Mouse (Mus musculus) cerebellum, adult 8-10 months (tissue): ENCODE data around the gene Sf3b6.

Experiments
- DNase-seq: peaks from one replicate; pipeline ENCODE4 v3.0.0; 2022

Sf3b6 gene

DNA sequence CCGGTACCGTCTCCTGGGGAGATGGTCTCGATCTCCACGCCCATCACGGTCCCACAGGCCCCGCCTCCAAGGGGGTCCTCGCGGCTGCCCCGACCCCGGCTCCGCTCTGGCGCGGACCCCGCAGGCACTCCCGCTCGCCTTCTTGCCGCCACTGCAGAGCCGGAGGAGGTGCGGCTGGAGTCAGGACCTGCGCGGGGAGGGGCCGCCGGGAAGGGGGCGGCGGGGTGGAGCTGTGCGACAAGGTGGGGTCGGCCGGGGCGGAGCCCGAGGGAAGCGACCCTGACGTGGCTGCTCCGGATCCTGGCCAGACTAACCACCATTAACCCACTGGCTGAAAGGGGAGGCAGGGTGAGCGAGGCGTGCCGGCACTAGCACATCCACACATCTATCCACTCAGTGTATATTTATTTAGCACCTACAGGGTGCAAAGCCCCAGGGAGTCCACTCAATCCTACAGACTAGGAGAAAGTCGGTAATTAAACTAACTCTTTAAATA, 24.1 kb downstream of the Sf3b6 start, which contains the start of gene Fkbp1b:
TSS of gene Fkbp1b (minus strand) at position 200 of the 496 bp plus-strand sequence.
- peak; percentile 61 for DNase-seq

DNA sequence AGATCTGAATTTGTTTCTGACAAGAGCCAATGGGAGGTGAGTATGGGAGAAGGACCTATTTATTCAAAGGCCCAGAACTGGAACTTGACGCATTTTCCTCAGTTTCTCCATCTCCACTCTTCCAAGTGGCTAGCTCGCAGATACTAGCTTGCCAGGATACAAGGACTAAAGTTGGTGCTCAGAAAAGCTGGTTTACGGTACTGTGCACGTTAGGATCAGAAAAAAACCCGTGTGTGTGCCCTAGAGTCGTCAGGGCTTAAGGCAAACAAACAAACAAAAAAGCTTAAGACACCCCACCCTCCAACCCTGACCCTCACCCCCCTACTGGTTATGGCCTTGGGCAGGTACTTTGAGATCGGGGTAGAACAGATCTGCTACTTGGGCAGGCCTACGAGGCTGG, 25.1 kb downstream of the Sf3b6 start:
- DNase-seq: peak; percentile 15

DNA sequence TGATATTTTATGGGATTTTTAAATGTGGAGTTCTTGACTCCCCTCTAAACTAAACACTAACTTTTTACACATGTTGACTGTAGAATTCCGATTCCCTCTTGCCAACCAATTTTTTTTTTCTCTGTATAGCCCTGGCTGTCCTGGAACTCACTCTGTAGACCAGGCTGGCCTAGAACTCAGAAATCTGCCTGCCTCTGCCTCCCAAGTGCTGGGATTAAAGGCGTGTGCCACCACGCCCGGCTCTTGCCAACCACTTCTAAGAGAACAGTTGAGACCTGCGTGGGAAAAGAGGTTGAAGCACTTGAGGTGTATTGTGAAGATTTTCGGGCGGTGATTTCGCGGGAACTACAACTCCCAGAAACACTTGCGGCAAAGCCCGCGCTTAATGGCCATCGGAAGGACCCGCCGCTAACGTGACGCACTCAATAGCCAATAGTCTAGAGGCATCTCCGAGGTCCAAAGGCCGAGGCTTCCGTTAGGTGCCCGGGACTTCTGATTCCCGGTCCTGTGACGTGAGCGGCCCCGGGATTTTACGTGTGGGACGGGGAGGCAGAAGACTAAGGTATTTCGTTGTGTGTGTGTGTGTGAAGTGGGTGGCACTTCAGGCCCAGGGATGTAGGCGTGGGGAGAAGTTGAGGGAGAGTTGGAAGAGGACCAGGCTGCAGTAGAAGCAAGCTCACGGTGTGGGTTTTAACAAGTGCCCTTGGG, 25.7 kb downstream of the Sf3b6 start, which contains the start of gene Wdcp:
TSS of gene Wdcp (plus strand) at position 414 of the 708 bp plus-strand sequence.
- peak; percentile 88 for DNase-seq

DNA sequence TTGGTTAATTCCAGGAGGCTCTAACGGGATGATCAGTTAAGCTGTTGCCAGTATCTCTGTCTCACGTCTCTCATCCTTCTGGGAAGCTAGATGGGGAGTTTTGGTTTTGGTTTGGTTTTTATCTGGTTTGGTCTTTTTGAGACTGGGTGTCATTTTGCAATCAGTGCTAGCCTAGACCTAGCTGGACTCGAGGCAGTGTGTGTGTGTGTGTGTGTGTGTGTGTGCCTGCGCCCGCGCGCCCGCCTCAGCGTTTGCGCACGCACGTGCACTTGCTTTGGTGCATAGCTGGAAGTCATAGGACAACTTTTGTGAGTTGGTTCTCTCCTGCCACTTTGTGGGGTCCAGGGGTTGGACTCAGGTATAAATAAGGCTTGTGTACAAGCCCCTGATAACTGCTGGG, 26.4 kb downstream of the Sf3b6 start:
- peak; percentile 31 for DNase-seq

DNA sequence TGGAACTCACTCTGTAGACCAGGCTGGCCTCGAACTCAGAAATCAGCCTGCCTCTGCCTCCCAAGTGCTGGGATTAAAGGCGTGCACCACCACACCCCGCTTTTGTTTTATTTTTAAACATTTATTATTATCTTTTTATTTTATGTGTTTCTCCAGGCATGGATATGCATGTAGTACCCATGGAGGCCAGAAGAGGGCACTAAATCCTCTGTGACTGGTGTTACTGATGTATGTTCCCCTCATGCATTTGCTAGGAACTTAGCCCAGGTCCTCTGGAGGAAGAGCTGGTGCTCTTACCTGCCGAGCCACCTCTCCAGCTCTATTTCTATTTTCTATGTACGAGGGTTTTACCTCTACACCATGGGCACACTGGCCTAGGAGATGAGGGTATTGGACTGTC, 38.8 kb downstream of the Sf3b6 start:
- DNase-seq: no peak

DNA sequence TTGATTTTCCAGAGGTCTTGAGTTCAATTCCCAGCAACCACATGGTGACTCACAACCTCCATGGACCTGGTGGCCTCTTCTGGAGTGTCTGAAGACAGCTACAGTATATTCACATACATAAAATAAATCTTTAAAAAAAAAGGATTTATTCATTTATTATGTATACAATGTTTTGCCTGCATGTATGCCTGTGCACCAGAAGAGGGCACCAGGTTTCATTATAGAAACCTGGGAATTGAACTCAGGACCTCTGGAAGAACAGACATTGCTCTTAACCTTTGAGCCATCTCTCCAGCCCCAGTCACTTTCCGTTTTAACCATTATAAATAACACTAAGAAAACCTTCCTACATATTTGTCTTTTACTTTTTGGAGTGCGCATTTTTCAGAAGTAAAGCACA, 39.5 kb downstream of the Sf3b6 start:
- DNase-seq: no peak

DNA sequence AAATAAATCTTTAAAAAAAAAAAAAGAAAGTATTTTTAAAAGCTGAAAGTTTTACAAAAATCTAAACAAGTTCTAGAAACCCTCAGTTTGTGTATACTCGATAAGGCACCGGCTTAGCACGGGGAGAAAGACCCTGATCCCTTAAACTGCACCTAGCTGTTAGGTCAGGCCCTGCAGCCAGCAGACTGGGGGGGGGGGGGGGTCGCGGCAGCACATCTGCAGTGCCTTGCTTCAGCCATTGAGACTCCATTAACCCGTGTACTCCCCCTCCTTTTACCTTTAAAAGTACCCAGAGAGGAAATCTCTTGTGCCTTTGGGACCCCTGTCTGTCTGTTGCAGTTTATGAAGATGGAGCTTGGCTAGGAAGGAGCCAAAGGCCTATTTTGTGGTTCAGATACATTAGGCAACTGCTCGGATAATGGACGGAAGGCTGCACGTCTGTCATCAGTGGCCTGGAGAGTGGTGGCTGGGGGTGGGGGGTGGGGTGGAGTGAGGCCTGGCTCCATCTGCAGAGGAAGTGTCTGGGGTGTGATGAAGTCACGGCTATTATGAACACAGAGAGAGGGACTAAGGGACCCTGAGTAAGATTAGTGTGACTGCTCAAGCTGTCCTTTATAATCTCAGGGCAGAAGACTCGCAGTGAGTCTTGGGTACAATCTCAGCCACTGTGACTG, 42.0 kb downstream of the Sf3b6 start:
- DNase-seq: no peak

DNA sequence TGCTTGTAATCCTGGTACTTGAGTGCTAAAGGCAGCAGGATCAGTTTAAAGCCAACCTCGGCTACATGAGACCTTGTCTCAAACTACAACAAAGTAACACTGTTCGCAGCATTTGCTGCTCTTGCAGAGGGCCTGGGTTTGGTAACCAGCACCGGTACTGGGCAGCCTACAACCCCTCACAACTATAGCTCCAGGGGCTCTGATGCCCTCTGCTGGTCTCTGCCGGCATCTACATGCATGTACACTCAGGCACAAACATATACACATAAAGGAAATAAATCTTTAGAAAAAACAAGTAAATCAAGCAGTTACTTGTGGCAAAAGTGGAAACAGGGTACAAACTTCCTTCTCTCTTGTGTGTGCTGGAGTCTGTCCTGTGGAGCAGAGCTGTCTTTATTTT, 45.3 kb downstream of the Sf3b6 start:
- DNase-seq: no peak

DNA sequence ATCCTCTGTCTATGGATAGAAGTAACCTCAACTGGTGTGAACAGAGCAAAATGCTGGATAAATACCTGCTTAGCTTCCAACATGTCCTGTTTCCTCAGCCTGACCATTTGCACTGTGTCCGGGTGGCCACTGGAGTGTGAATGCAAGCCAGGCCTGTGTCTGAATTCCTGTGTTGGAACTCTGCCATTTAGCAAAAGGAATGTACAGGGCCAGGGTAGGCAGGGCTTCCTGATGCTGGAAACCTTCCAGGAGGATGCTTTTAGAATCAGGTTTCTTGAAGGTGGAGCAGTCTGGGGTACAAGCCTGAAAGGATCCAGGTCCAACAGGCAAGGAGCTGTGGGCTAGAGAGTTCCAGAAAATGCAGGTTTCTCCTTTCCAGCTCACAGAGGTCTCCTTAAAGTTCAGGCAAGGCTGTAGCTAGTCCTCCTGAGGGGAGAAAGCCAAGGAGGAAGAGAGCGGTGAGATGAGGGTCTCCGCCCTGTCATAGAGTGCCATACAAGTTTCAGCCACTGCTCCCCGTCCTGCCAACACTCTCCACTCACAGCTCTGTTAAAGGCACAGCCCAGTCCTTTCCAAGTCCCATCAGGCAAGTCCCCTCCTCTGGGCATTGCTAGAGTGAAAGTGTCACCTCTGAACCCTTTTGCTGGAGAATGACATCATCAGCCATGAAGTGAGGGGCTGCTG, 46.5 kb downstream of the Sf3b6 start:
- DNase-seq: peak; percentile 15

DNA sequence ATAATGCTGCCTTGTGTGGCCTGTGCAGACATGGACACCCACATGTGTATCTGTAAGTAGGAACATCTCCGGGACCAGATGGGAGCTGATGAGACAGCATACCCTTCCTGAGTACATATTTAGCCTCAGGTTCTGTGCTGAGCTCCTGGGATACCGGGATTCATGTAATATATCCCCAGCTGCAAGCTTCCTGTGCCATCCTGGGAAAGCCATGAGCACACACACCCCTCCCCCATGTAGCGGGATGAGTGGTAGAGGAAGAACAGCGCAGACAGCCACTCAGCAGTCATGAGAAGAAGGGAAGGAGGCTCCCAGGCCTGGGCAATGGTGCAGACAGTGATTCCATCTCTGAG, 47.0 kb downstream of the Sf3b6 start:
- DNase-seq: no peak

DNA sequence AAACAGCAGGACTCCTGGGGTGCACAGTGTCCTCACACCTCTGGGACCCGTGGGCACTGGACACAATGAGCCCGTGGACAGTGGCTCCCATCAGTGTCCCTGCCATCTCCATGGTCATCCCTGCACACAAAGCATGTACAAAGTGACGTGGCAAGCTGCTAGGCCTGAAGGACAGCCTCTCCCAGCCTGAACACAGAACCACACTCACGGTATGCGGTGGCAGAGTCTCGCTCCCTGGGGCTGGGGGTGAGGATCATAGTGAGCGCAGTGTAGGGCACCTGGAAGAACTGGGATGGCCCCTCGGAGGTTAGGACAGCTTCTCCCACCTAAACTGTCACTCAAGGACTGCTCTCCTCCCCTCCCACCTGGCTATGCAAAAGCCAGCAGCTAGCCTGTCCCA, 51.6 kb downstream of the Sf3b6 start:
- no peak for DNase-seq

DNA sequence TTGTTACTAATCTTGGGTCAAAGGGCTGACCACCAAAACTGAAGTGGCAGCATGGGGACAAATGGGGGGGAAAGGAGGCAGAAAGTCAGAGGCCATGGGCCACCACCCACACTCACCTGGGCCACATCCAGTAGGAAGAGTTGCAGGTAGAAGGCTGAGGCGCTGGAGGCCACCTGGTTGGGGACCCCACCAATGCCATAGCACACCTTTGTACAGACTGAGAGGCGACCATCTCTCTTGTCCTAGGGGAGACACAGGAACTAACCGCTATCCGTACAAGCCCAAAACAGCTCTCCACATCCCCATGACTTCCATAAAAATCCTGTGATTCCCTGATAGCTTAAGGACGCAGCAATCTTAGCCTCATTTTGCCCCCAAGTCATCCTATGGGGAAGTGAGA, 53.9 kb downstream of the Sf3b6 start:
- no peak for DNase-seq

DNA sequence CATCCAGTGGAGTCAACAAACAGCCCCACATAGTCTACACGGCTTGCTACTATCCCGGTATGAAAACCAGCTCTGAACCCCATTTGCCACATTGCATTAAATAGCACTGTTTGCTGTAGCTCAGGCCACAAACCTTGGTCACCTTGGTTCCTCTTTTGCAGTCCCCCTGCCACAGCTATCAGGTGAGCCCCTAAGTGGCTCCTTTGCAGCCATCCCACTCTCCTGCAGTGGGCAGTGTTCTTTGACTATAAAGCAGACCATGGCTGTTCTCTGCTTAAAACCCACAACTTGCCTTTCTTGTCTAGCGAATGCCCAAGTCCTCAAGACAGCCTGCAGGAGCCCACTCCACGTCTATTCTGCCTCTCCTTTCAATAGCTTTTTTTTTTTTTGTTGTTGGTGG, 54.9 kb downstream of the Sf3b6 start:
- no peak for DNase-seq

DNA sequence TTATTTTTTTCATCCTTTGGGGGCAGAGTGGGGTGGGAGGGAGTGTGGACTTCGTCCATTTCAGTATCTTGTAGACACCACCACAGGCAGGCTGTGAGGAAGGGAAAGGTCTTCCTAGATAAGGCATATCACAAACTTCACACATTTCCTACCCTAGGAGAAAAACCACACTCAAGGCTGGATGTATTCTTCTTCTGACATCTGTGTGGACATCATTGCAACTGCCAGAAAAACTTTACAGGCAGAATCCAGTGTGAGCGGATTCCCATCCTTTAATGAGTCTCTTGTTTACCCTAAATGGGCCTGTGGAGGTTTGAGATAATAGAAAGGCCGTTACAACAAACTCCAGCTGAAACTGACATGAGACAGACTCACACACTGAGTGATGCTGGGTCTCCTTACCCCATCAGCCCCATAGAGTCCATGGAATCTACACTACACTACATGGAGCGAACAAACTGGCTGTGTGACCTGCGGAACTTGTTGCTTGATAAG, 55.7 kb downstream of the Sf3b6 start:
- DNase-seq: no peak

DNA sequence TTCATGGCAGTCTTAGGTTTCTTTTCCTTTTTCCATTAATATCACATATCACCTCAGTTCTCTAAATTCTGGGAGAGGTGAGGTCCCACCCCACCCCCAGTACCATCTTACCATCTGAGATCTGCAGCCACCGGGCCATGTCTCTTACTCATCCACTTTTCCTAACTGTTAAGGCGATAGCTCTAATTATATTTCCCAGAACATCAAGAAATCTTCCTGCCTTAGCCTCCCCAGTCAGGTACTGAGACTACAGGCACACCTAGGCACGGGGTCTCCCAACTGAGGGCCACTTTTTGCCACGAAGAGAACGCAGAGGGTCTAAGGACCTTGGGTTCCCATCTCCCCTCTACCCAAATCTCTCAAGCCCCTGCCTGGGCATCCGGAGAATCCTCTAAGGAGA, 56.2 kb downstream of the Sf3b6 start:
- no peak for DNase-seq

DNA sequence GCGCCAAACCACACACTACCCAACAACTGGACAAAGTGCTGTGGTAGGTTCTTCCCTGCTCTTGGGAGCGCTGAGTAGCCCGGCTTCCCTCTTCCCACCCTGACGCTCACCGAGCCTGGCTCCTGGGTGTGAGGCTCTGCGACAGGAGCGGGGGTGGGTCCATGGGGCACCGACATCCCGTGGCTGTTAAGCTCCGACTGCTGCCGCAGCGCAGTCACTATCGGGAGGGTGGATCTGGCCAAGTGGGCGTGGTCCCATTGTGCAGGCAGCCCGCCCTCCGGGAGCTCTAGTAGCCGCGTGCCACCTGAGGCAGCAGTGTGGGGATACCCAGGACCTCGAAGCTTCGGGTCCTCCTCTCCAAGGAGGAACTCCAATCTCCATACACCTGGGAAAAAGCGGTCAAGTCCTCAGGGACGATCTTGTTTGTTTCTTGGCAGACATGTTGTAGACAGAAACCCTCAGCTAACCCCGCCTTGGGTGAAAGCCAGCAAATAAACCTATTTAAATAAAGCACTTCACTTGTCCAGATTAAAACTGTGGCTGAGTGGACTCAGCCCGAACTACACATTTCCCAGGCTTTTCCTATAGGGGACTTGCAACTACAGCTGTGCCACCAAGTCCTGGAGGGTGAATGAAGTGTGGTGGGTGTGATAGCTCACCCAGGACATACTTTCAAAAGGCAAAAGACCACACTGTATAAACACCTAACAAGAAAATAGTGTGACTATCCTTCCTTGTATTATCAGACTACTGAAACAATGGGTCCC, 57.0 kb downstream of the Sf3b6 start, which contains the start of gene Mfsd2b:
TSS of gene Mfsd2b (minus strand) at position 199 of the 767 bp plus-strand sequence.
- DNase-seq: peak; percentile 32

DNA sequence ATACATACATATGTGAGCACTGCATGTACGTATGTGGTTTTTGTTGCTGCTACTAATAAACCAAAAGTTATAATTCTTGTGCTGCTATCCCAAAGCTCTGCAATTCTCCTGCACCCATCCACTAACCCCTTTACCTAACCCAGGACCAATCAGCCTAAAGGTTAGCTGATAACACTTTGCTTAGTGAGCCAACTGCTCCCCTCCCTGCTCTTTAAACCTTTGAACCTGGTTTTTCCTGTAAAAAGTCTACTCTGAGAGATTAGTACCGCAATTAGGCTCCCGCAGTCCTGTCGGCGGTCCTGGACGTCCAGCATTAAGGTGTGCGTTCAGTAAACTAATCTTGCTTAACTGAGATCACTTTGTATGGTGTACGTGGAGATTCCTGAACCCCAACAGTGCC, 58.3 kb downstream of the Sf3b6 start:
- no peak for DNase-seq
